9 mouse cellular contexts compared by ENCODE assay signal in genomic region chr9:21195736-21196505, GRCm38 (mm10). TPM values are rescaled to one million over a fixed set of nuclear protein-coding genes. Genes with fewer than 3 reads are reported as not detected.
DNase-seq lines count a peak whose midpoint lies in the region; ATAC-seq and TF ChIP-seq lines count a peak whose summit lies in the region.
"Not testable (repeated sequence)": the region's sequence is repeated elsewhere in the genome, so short reads cannot be mapped to it uniquely, and the experiment has no call there.
"Had no signal": no experiment of that assay in that cellular context is flagged by ENCODE, and none has a peak within 500 bp of the region (broad histone marks: within the 10 kb centered on the region; RNA-seq: fewer than 3 reads in every experiment).

No protein-coding gene starts in this region.

- not testable (repeated sequence) for H3K4me1 ChIP-seq in cerebellum, adult 2 months (ENCODE audit: control insufficient read depth, insufficient read depth, low read length); hindbrain, postnatal 0 days (ENCODE audit: insufficient read depth, low read length); stomach, embryonic 16.5 days (ENCODE audit: control insufficient read depth, insufficient read depth, low read length)
- H3K4me1 ChIP-seq in forebrain, embryonic 16.5 days (replicated peaks; ENCODE audit: control insufficient read depth, insufficient read depth, low read length) = peaks cover 18% of the 10 kb centered on the region
- peaks cover 32% of the 10 kb centered on the region for H3K4me1 ChIP-seq in midbrain, embryonic 12.5 days

- 59% methylated on average over 7 of the region's 7 CpGs for WGBS in cerebellum, adult 2 months
- 47% methylated on average over 7 of the region's 7 CpGs for WGBS in forebrain, embryonic 16.5 days
- WGBS in hindbrain, postnatal 0 days = 50% methylated on average over 7 of the region's 7 CpGs
- 56% methylated on average over 7 of the region's 7 CpGs for WGBS in midbrain, embryonic 12.5 days
- WGBS in stomach, embryonic 16.5 days = 53% methylated on average over 7 of the region's 7 CpGs

- peak; percentile 21 for ATAC-seq in forebrain, embryonic 16.5 days
- ATAC-seq in hindbrain, postnatal 0 days = peak; percentile 8
- peak; percentile 41; the same call in 1 of the 2 replicates for ATAC-seq in midbrain, embryonic 12.5 days (ENCODE audit: low FRiP score, low read depth)
- 0 out of 2 replicates have a peak, but pooled peaks have one; percentile 31 for ATAC-seq in neutrophil, adult 5-6 weeks (ENCODE audit: extremely low read depth, insufficient number of reproducible peaks, low FRiP score, poor library complexity, severe bottlenecking)
- ATAC-seq in stomach, embryonic 16.5 days (ENCODE audit: insufficient read depth, low FRiP score) = peak; percentile 29; the same call in 1 of the 2 replicates

- H3K9ac ChIP-seq in forebrain, embryonic 16.5 days (replicated peaks; ENCODE audit: low read depth, low read length); hindbrain, postnatal 0 days (replicated peaks; ENCODE audit: low read length); stomach, embryonic 16.5 days (ENCODE audit: low read length): not testable (repeated sequence)
- H3K9ac ChIP-seq in midbrain, embryonic 12.5 days (replicated peaks) = peak overlapping the region; percentile 65; the same call in 1 of the 2 replicates

- not testable (repeated sequence) for TF ChIP-seq POLR2A in cerebellum, adult 2 months (IDR thresholded peaks at IDR 0.05; ENCODE audit: borderline replicate concordance, insufficient read depth, low read length)

- TF ChIP-seq CTCF in cerebellum, adult 2 months (IDR thresholded peaks at IDR 0.05; ENCODE audit: borderline replicate concordance, insufficient read depth, low read depth, low read length) = not testable (repeated sequence)
- TF ChIP-seq CTCF in hindbrain, postnatal 0 days (IDR thresholded peaks at IDR 0.05; ENCODE audit: low read depth) = peak; percentile 30; the same call in 1 of the 2 replicates

- 0 out of 2 replicates have a peak overlapping the region, but pooled peaks have one; percentile 53 for H3K27ac ChIP-seq in cerebellum, adult 2 months (ENCODE audit: insufficient read depth, low read length)
- H3K27ac ChIP-seq in forebrain, embryonic 16.5 days (ENCODE audit: low read length); stomach, embryonic 16.5 days (ENCODE audit: low read length): not testable (repeated sequence)
- peak overlapping the region; percentile 85; the same call in 1 of the 2 replicates for H3K27ac ChIP-seq in hindbrain, postnatal 0 days
- H3K27ac ChIP-seq in midbrain, embryonic 12.5 days (replicated peaks) = 0 out of 2 replicates have a peak overlapping the region, but pooled peaks have one; percentile 15

- H3K36me3 ChIP-seq in forebrain, embryonic 16.5 days (ENCODE audit: control insufficient read depth, insufficient read depth); hindbrain, postnatal 0 days (ENCODE audit: insufficient read depth, low read length); midbrain, embryonic 12.5 days; stomach, embryonic 16.5 days (ENCODE audit: control insufficient read depth, insufficient read depth, low read length): not testable (repeated sequence)

- intact Hi-C loops in left cerebral cortex, postnatal 14 days (cut with DNase I) = loop anchor here (5.0 kb wide), 1 partner anchor 34 kb away; no protein-coding TSS in a partner anchor

- H3K4me3 ChIP-seq in cerebellum, adult 2 months (replicated peaks; ENCODE audit: insufficient read depth, low read depth, low read length) = peak overlapping the region; percentile 99
- not testable (repeated sequence) for H3K4me3 ChIP-seq in forebrain, embryonic 16.5 days (replicated peaks; ENCODE audit: low read length); midbrain, embryonic 12.5 days; stomach, embryonic 16.5 days (replicated peaks; ENCODE audit: low read length)
- 0 out of 2 replicates have a peak overlapping the region, but pooled peaks have one; percentile 72 for H3K4me3 ChIP-seq in hindbrain, postnatal 0 days (ENCODE audit: low read length)

- not testable (repeated sequence) for H3K4me2 ChIP-seq in forebrain, embryonic 16.5 days (ENCODE audit: low read length); stomach, embryonic 16.5 days (ENCODE audit: low read depth, low read length)
- peak overlapping the region; percentile 83; the same call in 1 of the 2 replicates for H3K4me2 ChIP-seq in hindbrain, postnatal 0 days (ENCODE audit: low read depth, low read length)
- H3K4me2 ChIP-seq in midbrain, embryonic 12.5 days (replicated peaks) = peak overlapping the region; percentile 61

- peak; percentile 59 for DNase-seq in 416B (ENCODE audit: low read depth)
- DNase-seq in cerebellum, adult 2 months; hindbrain, postnatal 0 days (ENCODE audit: low spot score): not testable (repeated sequence)
- peak; percentile 56 to 75 for DNase-seq in left cerebral cortex, postnatal 14 days (ENCODE audit: low spot score in 2 of 2)

- H3K27me3 ChIP-seq in cerebellum, adult 2 months (ENCODE audit: control insufficient read depth, insufficient read depth, low read length); forebrain, embryonic 16.5 days (replicated peaks; ENCODE audit: control insufficient read depth, insufficient read depth, low read length); hindbrain, postnatal 0 days (ENCODE audit: insufficient read depth, low read length); midbrain, embryonic 12.5 days; stomach, embryonic 16.5 days (ENCODE audit: control insufficient read depth, insufficient read depth, low read length): not testable (repeated sequence)

- H3K9me3 ChIP-seq in forebrain, embryonic 16.5 days (ENCODE audit: control insufficient read depth, low read length); hindbrain, postnatal 0 days (ENCODE audit: low read length); midbrain, embryonic 12.5 days; stomach, embryonic 16.5 days (replicated peaks; ENCODE audit: control insufficient read depth, low read length): not testable (repeated sequence)

RNA-seq across cellular contexts. Expression of gene Pde4a, which starts 30.4 kb away (rescaled TPM):
- 51.2 and 57.4 TPM in 2 replicates for polyA plus RNA-seq in cerebellum, adult 2 months (2012; rRNA removed)
- polyA plus RNA-seq in forebrain, embryonic 16.5 days (2015; fragmentation: Nextera tagmentation; extraction: Ambion mirVana) = 24.9 and 32.0 TPM in 2 replicates
- total RNA-seq in hindbrain, postnatal 0 days (2014; rRNA removed) = 41.3 and 45.0 TPM in 2 replicates
- 46.4 and 47.7 TPM in 2 replicates for polyA plus RNA-seq in hindbrain, postnatal 0 days (2015; fragmentation: Nextera tagmentation; extraction: Ambion mirVana)
- total RNA-seq in left cerebral cortex, postnatal 14 days (2021) = 10 to 100 TPM; 76.2 to 79.6 TPM
- 11.3 and 11.5 TPM in 2 replicates for polyA plus RNA-seq in midbrain, embryonic 12.5 days (2016; fragmentation: Nextera tagmentation; extraction: Ambion mirVana)
- total RNA-seq in neutrophil, adult 5-6 weeks (2017) = 1.5 and 2.6 TPM in 2 replicates
- polyA plus RNA-seq in stomach, embryonic 16.5 days (2015; fragmentation: Nextera tagmentation; extraction: Ambion mirVana) = 4.7 TPM in 2 replicates

RNA-seq across cellular contexts. Expression of gene Keap1, which starts 43.2 kb away (rescaled TPM):
- polyA plus RNA-seq in cerebellum, adult 2 months (2012; rRNA removed) = 60.5 and 63.1 TPM in 2 replicates
- 74.2 and 78.5 TPM in 2 replicates for polyA plus RNA-seq in forebrain, embryonic 16.5 days (2015; fragmentation: Nextera tagmentation; extraction: Ambion mirVana)
- 74.9 and 98.9 TPM in 2 replicates for total RNA-seq in hindbrain, postnatal 0 days (2014; rRNA removed)
- polyA plus RNA-seq in hindbrain, postnatal 0 days (2015; fragmentation: Nextera tagmentation; extraction: Ambion mirVana) = 59.4 and 60.9 TPM in 2 replicates
- total RNA-seq in left cerebral cortex, postnatal 14 days (2021) = 10 to 100 TPM; 47.2 to 50.5 TPM
- 52.3 and 52.6 TPM in 2 replicates for polyA plus RNA-seq in midbrain, embryonic 12.5 days (2016; fragmentation: Nextera tagmentation; extraction: Ambion mirVana)
- 25.0 and 29.5 TPM in 2 replicates for total RNA-seq in neutrophil, adult 5-6 weeks (2017)
- 52.5 and 56.4 TPM in 2 replicates for polyA plus RNA-seq in stomach, embryonic 16.5 days (2015; fragmentation: Nextera tagmentation; extraction: Ambion mirVana)

RNA-seq across cellular contexts. Expression of gene Cdc37, which starts 46.1 kb away (rescaled TPM):
- 189 and 202 TPM in 2 replicates for polyA plus RNA-seq in cerebellum, adult 2 months (2012; rRNA removed)
- 213 and 234 TPM in 2 replicates for polyA plus RNA-seq in forebrain, embryonic 16.5 days (2015; fragmentation: Nextera tagmentation; extraction: Ambion mirVana)
- total RNA-seq in hindbrain, postnatal 0 days (2014; rRNA removed) = 20.1 and 21.4 TPM in 2 replicates
- polyA plus RNA-seq in hindbrain, postnatal 0 days (2015; fragmentation: Nextera tagmentation; extraction: Ambion mirVana) = 173 and 181 TPM in 2 replicates
- 100 to 1,000 TPM; 128 to 131 TPM for total RNA-seq in left cerebral cortex, postnatal 14 days (2021)
- polyA plus RNA-seq in midbrain, embryonic 12.5 days (2016; fragmentation: Nextera tagmentation; extraction: Ambion mirVana) = 278 and 283 TPM in 2 replicates
- total RNA-seq in neutrophil, adult 5-6 weeks (2017) = 117 and 133 TPM in 2 replicates
- 250 TPM in 2 replicates for polyA plus RNA-seq in stomach, embryonic 16.5 days (2015; fragmentation: Nextera tagmentation; extraction: Ambion mirVana)

RNA-seq across cellular contexts. Expression of gene S1pr5, which starts 52.3 kb away (rescaled TPM):
- polyA plus RNA-seq in cerebellum, adult 2 months (2012; rRNA removed) = 40.8 and 44.6 TPM in 2 replicates
- 2.6 and 2.8 TPM in 2 replicates for polyA plus RNA-seq in forebrain, embryonic 16.5 days (2015; fragmentation: Nextera tagmentation; extraction: Ambion mirVana)
- 4.9 and 8.2 TPM in 2 replicates for total RNA-seq in hindbrain, postnatal 0 days (2014; rRNA removed)
- 2.9 and 3.1 TPM in 2 replicates for polyA plus RNA-seq in hindbrain, postnatal 0 days (2015; fragmentation: Nextera tagmentation; extraction: Ambion mirVana)
- total RNA-seq in left cerebral cortex, postnatal 14 days (2021) = 1 to 10 TPM; 3.4 to 5.2 TPM
- polyA plus RNA-seq in midbrain, embryonic 12.5 days (2016; fragmentation: Nextera tagmentation; extraction: Ambion mirVana) = 0.38 and 0.50 TPM in 2 replicates
- total RNA-seq in neutrophil, adult 5-6 weeks (2017) = 4.7 and 5.9 TPM in 2 replicates
- polyA plus RNA-seq in stomach, embryonic 16.5 days (2015; fragmentation: Nextera tagmentation; extraction: Ambion mirVana) = 1.8 and 2.0 TPM in 2 replicates
- polyA plus RNA-seq: liver, embryonic 11.5 days had no signal
